Mouse (Mus musculus) erythroblast, embryonic 14.5 days (primary cell): ENCODE measurements at regions not wholly inside any gene's neighbourhood (a gene's known extent, or its start where the extent isn't known, plus 50 kb on each side); places are given as distances from the start of the nearest gene placed in this dataset.
"Not testable (repeated sequence)": the region's sequence is repeated elsewhere in the genome, so short reads cannot be mapped to it uniquely, and the experiment has no call there.

Experiments
- H3K27me3 ChIP-seq: 2 replicates; pipeline ENCODE4 v1.6.1; 2012; ENCODE audit warnings: inconsistent platforms; ENCODE audit not compliant: control insufficient read depth
- H3K36me3 ChIP-seq: 2 replicates; pipeline ENCODE4 v1.6.1; 2012; ENCODE audit warnings: mild to moderate bottlenecking, inconsistent platforms; ENCODE audit not compliant: control insufficient read depth
- H3K4me1 ChIP-seq: 2 replicates; pipeline ENCODE4 v1.6.1; 2012; ENCODE audit warnings: inconsistent platforms; ENCODE audit not compliant: control insufficient read depth
- H3K4me3 ChIP-seq: replicated peaks from 2 replicates; pipeline ENCODE3; 2012; ENCODE audit warnings: moderate library complexity, mild to moderate bottlenecking, inconsistent platforms
- H3K9me3 ChIP-seq: 2 replicates; pipeline ENCODE4 v1.6.1; 2012; ENCODE audit warnings: low read length, inconsistent platforms, mixed read lengths; ENCODE audit not compliant: control insufficient read depth
- GATA1 ChIP-seq: IDR thresholded peaks from 2 replicates; pipeline ENCODE4 v1.6.1; 2012; ENCODE audit warnings: low read length, inconsistent platforms, mixed read lengths
- TAL1 ChIP-seq: IDR thresholded peaks from 3 replicates; pipeline ENCODE4 v1.6.1; 2012; ENCODE audit warnings: low read length, inconsistent platforms, mixed read lengths

GRCm38 (mm10) chr2:78326091-78326490, 379.9 kb upstream of the Cwc22 start:
- H3K4me1 ChIP-seq: no peaks in the 10 kb centered on the region
- no peaks in the 10 kb centered on the region for H3K9me3 ChIP-seq
- TF ChIP-seq GATA1 (no peak), TAL1 (no peak)
- no peaks in the 10 kb centered on the region for H3K27me3 ChIP-seq
- no peaks in the 10 kb centered on the region for H3K36me3 ChIP-seq
- no peak overlapping the region for H3K4me3 ChIP-seq

- Histone ChIP-seq H3K9me3 (no peaks in the 10 kb centered on the region; the same call in 1 of the 2 replicates), H3K36me3 (no peaks in the 10 kb centered on the region; the same call in 1 of the 2 replicates), H3K4me1 (no peaks in the 10 kb centered on the region), H3K27me3 (no peaks in the 10 kb centered on the region), H3K4me3 (no peak overlapping the region)
- no peak for TF ChIP-seq GATA1
- TF ChIP-seq TAL1: no peak
Measured at GRCm38 (mm10) chr2:78322216-78322965, 376.2 kb upstream of the Cwc22 start.

GRCm38 (mm10) chr2:78311766-78312491, 365.8 kb upstream of the Cwc22 start:
- Histone ChIP-seq H3K4me1 (no peaks in the 10 kb centered on the region), H3K9me3 (no peaks in the 10 kb centered on the region), H3K27me3 (no peaks in the 10 kb centered on the region), H3K36me3 (no peaks in the 10 kb centered on the region), H3K4me3 (no peak overlapping the region)
- no peak for TF ChIP-seq TAL1
- TF ChIP-seq GATA1: no peak

GRCm38 (mm10) chr2:78309361-78309760, 363.2 kb upstream of the Cwc22 start:
- TF ChIP-seq TAL1: no peak
- TF ChIP-seq GATA1: no peak
- Histone ChIP-seq H3K27me3 (no peaks in the 10 kb centered on the region), H3K9me3 (peaks cover under 1% of the 10 kb centered on the region), H3K4me1 (no peaks in the 10 kb centered on the region), H3K4me3 (no peak overlapping the region), H3K36me3 (no peaks in the 10 kb centered on the region)

- no peaks in the 10 kb centered on the region for H3K27me3 ChIP-seq
- H3K36me3 ChIP-seq: no peaks in the 10 kb centered on the region
- H3K4me3 ChIP-seq: no peak overlapping the region
- peaks cover 5% of the 10 kb centered on the region for H3K9me3 ChIP-seq
- no peaks in the 10 kb centered on the region for H3K4me1 ChIP-seq
- TF ChIP-seq GATA1 (no peak), TAL1 (no peak)
Measured at GRCm38 (mm10) chr2:78306897-78307296, 360.7 kb upstream of the Cwc22 start.

- no peak for TF ChIP-seq TAL1
- TF ChIP-seq GATA1: no peak
- H3K36me3 ChIP-seq: no peaks in the 10 kb centered on the region
Measured at GRCm38 (mm10) chr2:78291665-78292064, 345.5 kb upstream of the Cwc22 start.

GRCm38 (mm10) chr2:78284806-78285205, 338.6 kb upstream of the Cwc22 start:
- Histone ChIP-seq H3K9me3 (no peaks in the 10 kb centered on the region), H3K4me1 (no peaks in the 10 kb centered on the region), H3K36me3 (no peaks in the 10 kb centered on the region), H3K4me3 (no peak overlapping the region), H3K27me3 (no peaks in the 10 kb centered on the region)
- TF ChIP-seq GATA1 (no peak), TAL1 (no peak)

More at GRCm38 (mm10) chr2:78291665-78292064, 345.5 kb upstream of the Cwc22 start:
- no peak overlapping the region for H3K4me3 ChIP-seq
- H3K4me1 ChIP-seq: no peaks in the 10 kb centered on the region
- no peaks in the 10 kb centered on the region for H3K27me3 ChIP-seq
- H3K9me3 ChIP-seq: no peaks in the 10 kb centered on the region

GRCm38 (mm10) chr2:78283605-78284004, 337.4 kb upstream of the Cwc22 start:
- Histone ChIP-seq H3K4me3 (no peak overlapping the region), H3K9me3 (no peaks in the 10 kb centered on the region), H3K27me3 (no peaks in the 10 kb centered on the region), H3K4me1 (no peaks in the 10 kb centered on the region), H3K36me3 (no peaks in the 10 kb centered on the region)
- no peak for TF ChIP-seq TAL1
- TF ChIP-seq GATA1: no peak

- H3K27me3 ChIP-seq, H3K4me1 ChIP-seq, H3K4me3 ChIP-seq, H3K36me3 ChIP-seq, H3K9me3 ChIP-seq: not testable (repeated sequence)
Measured at GRCm38 (mm10) chr2:78281846-78282245, 335.7 kb upstream of the Cwc22 start.

GRCm38 (mm10) chr2:78280219-78280915, 334.2 kb upstream of the Cwc22 start:
- Histone ChIP-seq H3K27me3 (no peaks in the 10 kb centered on the region), H3K36me3 (no peaks in the 10 kb centered on the region), H3K4me3 (no peak overlapping the region), H3K9me3 (no peaks in the 10 kb centered on the region), H3K4me1 (no peaks in the 10 kb centered on the region)
- TF ChIP-seq TAL1 (no peak), GATA1 (no peak)
